Mouse (Mus musculus): ENCODE measurements around the gene Rnft1. TPM values are rescaled to one million over a fixed set of nuclear protein-coding genes. Genes with fewer than 3 reads are reported as not detected.

Rnft1 gene
- total and polyA plus RNA-seq, 3 experiments, result 38.1 to 42.0 TPM; not detected in 1

DNA sequence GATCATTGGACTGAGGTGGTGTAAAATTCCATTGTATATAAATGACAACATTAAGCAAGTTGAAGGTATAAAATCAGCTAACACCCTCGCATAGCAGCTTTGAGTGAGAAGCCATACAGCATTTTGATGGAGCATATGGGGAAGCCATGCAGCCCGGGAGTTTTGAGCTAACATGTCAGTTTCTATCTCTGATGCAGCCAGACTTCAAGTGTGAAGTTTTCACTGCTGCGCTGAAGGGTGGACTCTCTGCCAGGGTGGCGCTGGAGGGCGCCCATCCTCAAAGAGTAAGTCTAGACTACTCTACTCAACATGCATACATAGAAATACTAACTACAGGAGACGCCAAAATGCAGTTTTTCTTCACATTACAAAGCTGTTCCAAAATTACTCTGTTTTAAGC is 26.9 kb upstream of the Rnft1 start:
- Histone ChIP-seq H3K9me3 (replicated peaks; ENCODE audit: insufficient read depth, low read length) (no peaks in the 10 kb centered on the region), H3K4me3 (ENCODE audit: control insufficient read depth in 1 of 2, insufficient read depth in 1 of 2, low read depth in 2 of 2, low read length in 2 of 2) (no peak overlapping the region), H3K79me2 (ENCODE audit: control insufficient read depth, insufficient read depth, low read length, poor library complexity) (no peaks in the 10 kb centered on the region), H3K36me3 (ENCODE audit: control insufficient read depth in 1 of 2, insufficient read depth in 2 of 2, low read length in 2 of 2) (no peaks in the 10 kb centered on the region), H3K9ac (ENCODE audit: control insufficient read depth, low read depth, low read length, poor library complexity, severe bottlenecking) (no peak overlapping the region), H3K4me1 (ENCODE audit: control insufficient read depth in 1 of 2, insufficient read depth in 2 of 2, low read length in 2 of 2) (no peaks in the 10 kb centered on the region), H3K27me3 (ENCODE audit: control insufficient read depth in 1 of 2, insufficient read depth in 2 of 2, low read length in 2 of 2) (no peaks in the 10 kb centered on the region), H3K27ac (ENCODE audit: control insufficient read depth, low read depth, low read length) (no peak overlapping the region)
- DNase-seq (ENCODE audit: low read depth, low spot score), result no peak
- TF ChIP-seq MAZ (IDR thresholded peaks at IDR 0.05; ENCODE audit: low read depth, low read length) (no peak), ZKSCAN1 (IDR thresholded peaks at IDR 0.05; ENCODE audit: low read depth, low read length) (no peak), SMC3 (IDR thresholded peaks at IDR 0.05; ENCODE audit: low read depth, low read length) (no peak), MYC (IDR thresholded peaks at IDR 0.05; ENCODE audit: low read depth, low read length) (no peak), GATA1 (IDR thresholded peaks at IDR 0.05; ENCODE audit: low read depth, low read length) (no peak), POLR2AphosphoS5 (IDR thresholded peaks at IDR 0.05; ENCODE audit: borderline replicate concordance, low read depth, low read length) (no peak), ZMIZ1 (IDR thresholded peaks at IDR 0.05; ENCODE audit: low read depth, low read length) (no peak), CHD2 (IDR thresholded peaks at IDR 0.05; ENCODE audit: low read length) (no peak), ETS1 (IDR thresholded peaks at IDR 0.05; ENCODE audit: low read depth, low read length) (no peak), ZC3H11A (IDR thresholded peaks at IDR 0.05; ENCODE audit: low read depth, low read length) (no peak), BHLHE40 (IDR thresholded peaks at IDR 0.05; ENCODE audit: borderline replicate concordance, low read depth, low read length) (no peak)

DNA sequence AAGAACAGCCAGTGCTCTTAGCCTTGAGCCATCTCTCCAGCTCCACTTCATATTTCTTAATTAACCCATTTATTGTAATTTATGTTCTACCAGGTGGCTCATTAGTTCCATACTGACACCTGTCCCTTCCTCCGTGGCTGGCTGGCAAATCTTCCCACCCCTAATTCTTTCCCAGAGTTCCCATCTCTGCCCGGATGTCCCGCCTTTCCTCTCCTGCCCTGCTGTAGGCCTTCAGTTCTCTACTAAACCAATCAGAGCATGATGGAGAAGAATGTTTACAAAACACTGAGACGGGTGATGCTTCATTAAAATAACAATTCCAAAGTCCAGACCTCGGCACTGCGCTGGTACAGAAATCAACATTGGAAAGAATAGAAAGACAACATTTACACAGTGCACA is 25.6 kb upstream of the Rnft1 start:
- H3K79me2 ChIP-seq (ENCODE audit: control insufficient read depth, insufficient read depth, low read length, poor library complexity), result no peaks in the 10 kb centered on the region
- H3K27me3 ChIP-seq (ENCODE audit: control insufficient read depth in 1 of 2, insufficient read depth in 2 of 2, low read length in 2 of 2), result no peaks in the 10 kb centered on the region
- no peaks in the 10 kb centered on the region for H3K36me3 ChIP-seq (ENCODE audit: control insufficient read depth in 1 of 2, insufficient read depth in 2 of 2, low read length in 2 of 2)
- TF ChIP-seq ETS1 (IDR thresholded peaks at IDR 0.05; ENCODE audit: low read depth, low read length), result no peak
- no peak for TF ChIP-seq CTCF (IDR thresholded peaks at IDR 0.05 in 2 of 3, conservative IDR thresholded peaks at IDR 0.05 in 1 of 3; ENCODE audit: control insufficient read depth in 1 of 3, insufficient read depth in 1 of 3, low read depth in 2 of 3, low read length in 3 of 3, poor library complexity in 1 of 3, severe bottlenecking in 1 of 3)
- TF ChIP-seq POLR2AphosphoS5 (IDR thresholded peaks at IDR 0.05; ENCODE audit: borderline replicate concordance, low read depth, low read length), result no peak
- TF ChIP-seq MAFK (IDR thresholded peaks at IDR 0.05; ENCODE audit: borderline replicate concordance, low read depth, low read length), result no peak
- no peak for TF ChIP-seq POLR2A (IDR thresholded peaks at IDR 0.05; ENCODE audit: control insufficient read depth in 1 of 2, insufficient read depth in 1 of 2, low read depth in 1 of 2, low read length in 2 of 2, poor library complexity in 1 of 2)
- no peak for TF ChIP-seq RAD21 (IDR thresholded peaks at IDR 0.05; ENCODE audit: low read depth, low read length)
- TF ChIP-seq TBP (IDR thresholded peaks at IDR 0.05; ENCODE audit: low read depth, low read length), result no peak
- no peak for TF ChIP-seq E2F4 (IDR thresholded peaks at IDR 0.05; ENCODE audit: borderline replicate concordance, low read depth, low read length)
- TF ChIP-seq NRF1 (IDR thresholded peaks at IDR 0.05; ENCODE audit: insufficient read depth, low read depth, low read length, poor library complexity, severe bottlenecking), result no peak
- TF ChIP-seq TAL1 (IDR thresholded peaks at IDR 0.05; ENCODE audit: low read length), result no peak
- TF ChIP-seq MEF2A (IDR thresholded peaks at IDR 0.05; ENCODE audit: extremely low read depth, insufficient replicate concordance, low read depth, low read length, poor library complexity, severe bottlenecking), result no peak
- TF ChIP-seq USF1 (IDR thresholded peaks at IDR 0.05; ENCODE audit: low read depth, low read length), result no peak
- TF ChIP-seq EP300 (IDR thresholded peaks at IDR 0.05; ENCODE audit: low read depth in 1 of 2, low read length in 2 of 2), result no peak
- no peaks in the 10 kb centered on the region for H3K9me3 ChIP-seq (replicated peaks; ENCODE audit: insufficient read depth, low read length)
- no peaks in the 10 kb centered on the region for H3K4me1 ChIP-seq (ENCODE audit: control insufficient read depth in 1 of 2, insufficient read depth in 2 of 2, low read length in 2 of 2)
- H3K4me3 ChIP-seq (ENCODE audit: control insufficient read depth in 1 of 2, insufficient read depth in 1 of 2, low read depth in 2 of 2, low read length in 2 of 2), result no peak overlapping the region
- H3K9ac ChIP-seq (ENCODE audit: control insufficient read depth, low read depth, low read length, poor library complexity, severe bottlenecking), result no peak overlapping the region
- no peak overlapping the region for H3K27ac ChIP-seq (ENCODE audit: control insufficient read depth, low read depth, low read length)
- no peak for DNase-seq (ENCODE audit: low read depth, low spot score)
